Mouse (Mus musculus): Measurements from ENCODE around the gene Lipt2. TPM values are rescaled to one million over a fixed set of nuclear protein-coding genes. Genes with fewer than 3 reads are reported as not detected.

Lipt2 gene
- polyA plus RNA-seq, 1 experiment from 2014 or later: 21.7 TPM

DNA sequence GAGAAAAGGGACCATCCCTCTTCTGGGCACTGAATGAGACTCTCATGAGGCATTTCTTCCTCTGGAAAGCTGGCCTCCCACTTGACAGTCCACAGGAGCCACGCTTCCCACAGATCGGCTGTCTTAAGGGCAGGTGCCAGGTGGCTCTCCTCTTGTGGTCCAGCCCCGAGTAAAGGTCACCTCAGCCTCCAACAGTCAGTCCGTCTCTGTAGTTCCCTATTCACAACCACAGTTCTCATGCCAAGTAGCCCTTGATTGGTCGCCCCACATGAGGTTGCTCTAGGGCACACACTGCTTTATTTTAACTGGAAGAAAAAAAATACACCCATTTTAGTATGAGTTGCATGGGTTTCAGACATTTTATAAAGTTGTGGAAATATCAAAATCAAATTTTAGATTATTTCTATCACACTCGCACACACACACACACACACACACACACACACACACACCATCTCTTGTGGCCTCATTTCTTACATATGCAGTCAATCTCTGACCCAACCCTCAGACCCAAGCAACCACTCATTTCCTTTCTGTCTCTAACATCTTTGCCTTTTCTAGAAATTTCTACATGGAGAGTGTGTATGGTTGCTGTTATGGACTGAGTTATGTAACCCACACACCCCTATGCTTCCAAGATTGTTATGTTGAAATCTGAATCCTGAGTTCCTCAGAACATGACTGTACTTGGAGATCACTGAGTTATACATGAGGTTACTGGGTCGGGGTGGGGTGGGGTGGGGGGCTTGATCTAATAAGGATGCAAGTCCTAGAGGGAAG, 30.6 kb upstream of the Lipt2 start:
- Histone ChIP-seq H3K9ac (replicated peaks; ENCODE audit: low read length) (no peak overlapping the region), H3K27me3 (ENCODE audit: insufficient read depth, low read length) (no peaks in the 10 kb centered on the region), H3K9me3 (ENCODE audit: low read length) (peaks cover 3% of the 10 kb centered on the region; the same call in 1 of the 2 replicates), H3K4me3 (ENCODE audit: low read length) (no peak overlapping the region), H3K36me3 (ENCODE audit: insufficient read depth, low read length) (no peaks in the 10 kb centered on the region), H3K27ac (ENCODE audit: low read length) (no peak overlapping the region), H3K4me2 (replicated peaks; ENCODE audit: low read depth, low read length) (no peak overlapping the region), H3K4me1 (ENCODE audit: insufficient read depth, low read length) (no peaks in the 10 kb centered on the region)
- ATAC-seq (ENCODE audit: low FRiP score, low TSS enrichment): no peak
- WGBS: 71% methylated on average over 7 of the region's 7 CpGs

DNA sequence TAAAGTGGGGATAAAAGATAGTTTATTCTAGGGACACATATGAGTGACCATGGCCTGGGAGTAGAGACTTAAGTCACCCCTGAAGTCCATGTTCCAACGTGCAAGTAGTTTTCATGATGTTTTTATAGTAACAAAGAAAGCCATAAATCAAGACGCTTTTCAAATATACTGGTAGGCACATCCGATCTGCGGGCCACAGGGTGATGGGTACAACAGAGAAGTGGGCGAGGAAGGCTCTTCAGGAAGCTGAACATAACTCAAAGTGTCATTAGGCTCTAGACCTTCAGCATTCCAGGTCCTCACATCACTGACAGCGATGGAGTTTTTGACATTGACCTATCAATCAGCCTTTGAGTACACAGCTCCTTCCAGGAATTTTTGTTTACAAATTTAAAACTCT, 28.5 kb upstream of the Lipt2 start:
- Histone ChIP-seq H3K27ac (ENCODE audit: low read length) (no peak overlapping the region), H3K4me2 (replicated peaks; ENCODE audit: low read depth, low read length) (no peak overlapping the region), H3K4me1 (ENCODE audit: insufficient read depth, low read length) (no peaks in the 10 kb centered on the region), H3K36me3 (ENCODE audit: insufficient read depth, low read length) (no peaks in the 10 kb centered on the region), H3K4me3 (ENCODE audit: low read length) (no peak overlapping the region), H3K27me3 (ENCODE audit: insufficient read depth, low read length) (no peaks in the 10 kb centered on the region), H3K9me3 (ENCODE audit: low read length) (peaks cover 3% of the 10 kb centered on the region; the same call in 1 of the 2 replicates), H3K9ac (replicated peaks; ENCODE audit: low read length) (no peak overlapping the region)
- no peak for ATAC-seq (ENCODE audit: low FRiP score, low TSS enrichment)
- WGBS: 21% methylated on average over 6 of the region's 6 CpGs

- Histone ChIP-seq H3K27me3 (ENCODE audit: insufficient read depth, low read length) (no peaks in the 10 kb centered on the region), H3K4me3 (ENCODE audit: low read length) (no peak overlapping the region), H3K4me2 (replicated peaks; ENCODE audit: low read depth, low read length) (no peak overlapping the region), H3K9ac (replicated peaks; ENCODE audit: low read length) (no peak overlapping the region), H3K27ac (ENCODE audit: low read length) (no peak overlapping the region), H3K9me3 (ENCODE audit: low read length) (no peaks in the 10 kb centered on the region), H3K4me1 (ENCODE audit: insufficient read depth, low read length) (no peaks in the 10 kb centered on the region), H3K36me3 (ENCODE audit: insufficient read depth, low read length) (no peaks in the 10 kb centered on the region)
- no peak for ATAC-seq (ENCODE audit: low FRiP score, low TSS enrichment)
- WGBS: 78% methylated on average over 1 of the region's 1 CpGs
Observed at GRCm38 (mm10) chr7:100132379-100132778, 26.7 kb upstream of the Lipt2 start.

DNA sequence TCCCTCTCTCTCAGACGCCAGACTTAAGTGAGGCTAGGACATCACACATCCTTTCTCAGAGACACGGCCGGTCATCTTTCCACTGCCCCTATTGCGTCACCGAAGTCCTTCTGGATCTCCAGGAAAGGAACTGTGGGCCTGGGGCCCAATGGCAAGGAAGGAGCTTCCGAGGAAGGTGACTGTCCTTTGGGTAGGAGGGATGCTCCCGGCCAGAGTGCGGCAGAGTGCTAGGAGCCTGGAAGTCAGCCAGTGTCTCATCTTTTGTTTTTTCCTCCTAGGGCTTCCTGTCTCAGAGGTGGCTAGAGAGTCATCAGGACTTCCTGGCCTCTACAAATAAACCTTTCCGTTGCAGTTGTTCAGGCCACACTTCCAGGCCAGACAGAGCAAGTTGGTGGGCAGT, 22.0 kb upstream of the Lipt2 start:
- Histone ChIP-seq H3K9ac (replicated peaks; ENCODE audit: low read length) (no peak overlapping the region), H3K4me2 (replicated peaks; ENCODE audit: low read depth, low read length) (no peak overlapping the region), H3K36me3 (ENCODE audit: insufficient read depth, low read length) (no peaks in the 10 kb centered on the region), H3K27me3 (ENCODE audit: insufficient read depth, low read length) (no peaks in the 10 kb centered on the region), H3K4me3 (ENCODE audit: low read length) (no peak overlapping the region), H3K4me1 (ENCODE audit: insufficient read depth, low read length) (no peaks in the 10 kb centered on the region), H3K9me3 (ENCODE audit: low read length) (no peaks in the 10 kb centered on the region), H3K27ac (ENCODE audit: low read length) (no peak overlapping the region)
- ATAC-seq (ENCODE audit: low FRiP score, low TSS enrichment): 0 out of 2 replicates have a peak, but pooled peaks have one; percentile 42
- WGBS: 79% methylated on average over 9 of the region's 9 CpGs

- 94% methylated on average over 4 of the region's 4 CpGs for WGBS
- no peak overlapping the region for H3K9ac ChIP-seq (replicated peaks; ENCODE audit: low read length)
- no peak overlapping the region for H3K27ac ChIP-seq (ENCODE audit: low read length)
Observed at GRCm38 (mm10) chr7:100138075-100138474, 21.0 kb upstream of the Lipt2 start.

DNA sequence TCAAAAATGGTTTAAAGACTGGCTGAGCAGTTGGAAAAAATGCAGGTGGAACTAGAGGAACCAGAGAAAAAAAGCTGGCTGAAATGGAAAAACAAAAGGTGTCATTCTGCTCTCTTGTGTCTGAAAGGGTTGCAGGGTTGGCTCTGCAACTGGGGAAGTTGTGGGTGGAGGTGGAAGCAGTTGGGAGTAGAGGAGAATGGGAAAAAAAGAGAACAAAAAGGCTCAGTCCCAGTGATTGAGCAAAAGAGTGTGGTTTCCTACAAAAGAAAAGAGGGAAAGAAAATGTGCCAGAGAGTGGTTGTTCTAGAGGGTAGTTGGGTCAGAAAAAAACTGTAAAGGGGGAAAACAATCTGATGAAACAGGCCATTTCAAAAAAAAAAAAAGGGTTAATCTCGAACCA, 18.5 kb upstream of the Lipt2 start:
- H3K27me3 ChIP-seq (ENCODE audit: insufficient read depth, low read length): no peaks in the 10 kb centered on the region
- no peak for ATAC-seq (ENCODE audit: low FRiP score, low TSS enrichment)
- no peaks in the 10 kb centered on the region for H3K36me3 ChIP-seq (ENCODE audit: insufficient read depth, low read length)
- H3K4me3 ChIP-seq (ENCODE audit: low read length): no peak overlapping the region
- WGBS: 85% methylated on average over 1 of the region's 1 CpGs
- no peaks in the 10 kb centered on the region for H3K9me3 ChIP-seq (ENCODE audit: low read length)
- no peak overlapping the region for H3K4me2 ChIP-seq (replicated peaks; ENCODE audit: low read depth, low read length)
- no peaks in the 10 kb centered on the region for H3K4me1 ChIP-seq (ENCODE audit: insufficient read depth, low read length)
- no peak overlapping the region for H3K9ac ChIP-seq (replicated peaks; ENCODE audit: low read length)
- H3K27ac ChIP-seq (ENCODE audit: low read length): no peak overlapping the region

More at GRCm38 (mm10) chr7:100138075-100138474, 21.0 kb upstream of the Lipt2 start:
- Histone ChIP-seq H3K4me1 (ENCODE audit: insufficient read depth, low read length) (no peaks in the 10 kb centered on the region), H3K36me3 (ENCODE audit: insufficient read depth, low read length) (no peaks in the 10 kb centered on the region), H3K4me2 (replicated peaks; ENCODE audit: low read depth, low read length) (no peak overlapping the region), H3K9me3 (ENCODE audit: low read length) (no peaks in the 10 kb centered on the region), H3K4me3 (ENCODE audit: low read length) (no peak overlapping the region), H3K27me3 (ENCODE audit: insufficient read depth, low read length) (no peaks in the 10 kb centered on the region)
- no peak for ATAC-seq (ENCODE audit: low FRiP score, low TSS enrichment)

GRCm38 (mm10) chr7:100148586-100148985, 10.5 kb upstream of the Lipt2 start:
- H3K4me1 ChIP-seq (ENCODE audit: insufficient read depth, low read length): peaks cover 3% of the 10 kb centered on the region; the same call in 1 of the 2 replicates
- H3K27ac ChIP-seq (ENCODE audit: low read length): peak overlapping the region; percentile 6; the same call in 1 of the 2 replicates
- no peaks in the 10 kb centered on the region for H3K36me3 ChIP-seq (ENCODE audit: insufficient read depth, low read length)
- no peak overlapping the region for H3K4me3 ChIP-seq (ENCODE audit: low read length)
- ATAC-seq (ENCODE audit: low FRiP score, low TSS enrichment): no peak
- H3K27me3 ChIP-seq (ENCODE audit: insufficient read depth, low read length): no peaks in the 10 kb centered on the region
- no peak overlapping the region for H3K4me2 ChIP-seq (replicated peaks; ENCODE audit: low read depth, low read length)
- H3K9ac ChIP-seq (replicated peaks; ENCODE audit: low read length): no peak overlapping the region
- 67% methylated on average over 4 of the region's 4 CpGs for WGBS
- no peaks in the 10 kb centered on the region for H3K9me3 ChIP-seq (ENCODE audit: low read length)

DNA sequence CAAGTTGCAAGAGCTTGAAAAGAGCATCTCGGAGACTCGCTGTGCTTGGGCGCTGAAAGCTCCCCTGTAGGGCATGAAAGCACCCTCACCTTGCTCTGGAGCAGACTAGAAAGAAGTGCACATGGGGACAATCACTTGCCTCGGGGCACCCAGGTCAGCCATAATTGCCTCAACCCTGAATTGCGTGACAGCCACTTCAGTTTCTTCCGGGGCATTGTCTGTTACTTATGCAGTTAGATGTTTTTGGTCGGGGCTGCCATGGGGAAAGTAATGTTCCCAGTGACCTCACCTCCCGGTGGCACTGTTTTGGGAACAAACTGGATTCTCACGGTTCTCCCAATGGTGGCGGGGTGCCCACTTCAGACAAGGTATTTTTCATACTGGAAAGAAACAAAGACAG, 9.0 kb upstream of the Lipt2 start:
- H3K4me2 ChIP-seq (replicated peaks; ENCODE audit: low read depth, low read length): no peak overlapping the region
- H3K36me3 ChIP-seq (ENCODE audit: insufficient read depth, low read length): no peaks in the 10 kb centered on the region
- no peak overlapping the region for H3K4me3 ChIP-seq (ENCODE audit: low read length)
- 48% methylated on average over 10 of the region's 10 CpGs for whole genome bisulfite sequencing
- no peaks in the 10 kb centered on the region for H3K27me3 ChIP-seq (ENCODE audit: insufficient read depth, low read length)
- H3K9ac ChIP-seq (replicated peaks; ENCODE audit: low read length): no peak overlapping the region
- H3K9me3 ChIP-seq (ENCODE audit: low read length): no peaks in the 10 kb centered on the region
- H3K27ac ChIP-seq (ENCODE audit: low read length): no peak overlapping the region
- peaks cover 3% of the 10 kb centered on the region; the same call in 1 of the 2 replicates for H3K4me1 ChIP-seq (ENCODE audit: insufficient read depth, low read length)
- no peak for ATAC-seq (ENCODE audit: low FRiP score, low TSS enrichment)

- Histone ChIP-seq H3K4me3 (ENCODE audit: low read length) (no peak overlapping the region), H3K9me3 (ENCODE audit: low read length) (no peaks in the 10 kb centered on the region), H3K36me3 (ENCODE audit: insufficient read depth, low read length) (no peaks in the 10 kb centered on the region), H3K9ac (replicated peaks; ENCODE audit: low read length) (no peak overlapping the region), H3K27me3 (ENCODE audit: insufficient read depth, low read length) (no peaks in the 10 kb centered on the region), H3K4me1 (ENCODE audit: insufficient read depth, low read length) (peaks cover 7% of the 10 kb centered on the region; the same call in 1 of the 2 replicates), H3K4me2 (replicated peaks; ENCODE audit: low read depth, low read length) (no peak overlapping the region), H3K27ac (ENCODE audit: low read length) (no peak overlapping the region)
- ATAC-seq (ENCODE audit: low FRiP score, low TSS enrichment): no peak
- WGBS: 63% methylated on average over 11 of the region's 11 CpGs
Observed at GRCm38 (mm10) chr7:100150626-100151025, 8.5 kb upstream of the Lipt2 start.

DNA sequence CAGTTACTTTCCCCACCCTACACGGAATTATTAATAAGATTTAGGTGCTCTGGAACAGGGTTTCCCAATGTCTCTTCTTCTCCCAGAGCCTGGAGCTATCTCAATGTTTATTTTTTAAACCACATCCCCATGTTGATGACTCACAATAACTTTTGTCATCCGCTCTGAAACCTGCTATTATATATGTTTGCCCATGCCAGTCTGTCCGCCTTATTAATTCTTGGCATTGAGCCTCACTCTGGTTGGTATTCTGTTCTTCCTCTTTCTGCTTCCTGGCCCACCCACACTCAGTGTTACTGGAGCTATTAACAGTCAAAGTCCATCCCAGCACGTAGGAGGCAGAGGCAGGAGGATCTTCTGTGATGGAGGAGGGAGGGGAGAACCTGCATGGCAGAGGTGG, 1.4 kb upstream of the Lipt2 start:
- H3K27me3 ChIP-seq (ENCODE audit: insufficient read depth, low read length): no peaks in the 10 kb centered on the region
- H3K9ac ChIP-seq (replicated peaks; ENCODE audit: low read length): no peak overlapping the region
- no peak overlapping the region for H3K27ac ChIP-seq (ENCODE audit: low read length)
- WGBS: 80% methylated on average over 4 of the region's 4 CpGs
- H3K9me3 ChIP-seq (ENCODE audit: low read length): no peaks in the 10 kb centered on the region
- 0 out of 2 replicates have a peak, but pooled peaks cover 3% of the 10 kb centered on the region for H3K36me3 ChIP-seq (ENCODE audit: insufficient read depth, low read length)
- H3K4me2 ChIP-seq (replicated peaks; ENCODE audit: low read depth, low read length): no peak overlapping the region
- peaks cover 11% of the 10 kb centered on the region for H3K4me1 ChIP-seq (ENCODE audit: insufficient read depth, low read length)
- ATAC-seq (ENCODE audit: low FRiP score, low TSS enrichment): no peak
- no peak overlapping the region for H3K4me3 ChIP-seq (ENCODE audit: low read length)
